Mouse (Mus musculus) thymus, adult 2 months (tissue): Measurements from ENCODE around the gene Cd83.

Experiments
- CTCF ChIP-seq: fragments of 200-500 bp; IDR thresholded peaks from 2 replicates; pipeline ENCODE4 v1.5.1; 2012; ENCODE audit warnings: mild to moderate bottlenecking, control low read depth, low read length, moderate library complexity, borderline replicate concordance; ENCODE audit not compliant: control insufficient read depth, poor library complexity, insufficient read depth; ENCODE audit errors: extremely low read depth
- POLR2A ChIP-seq: fragments of 200-500 bp; IDR thresholded peaks from 2 replicates; pipeline ENCODE4 v1.6.1; 2012; ENCODE audit warnings: mild to moderate bottlenecking, low read length, control low read depth, moderate library complexity; ENCODE audit not compliant: control insufficient read depth, poor library complexity, insufficient read depth; ENCODE audit errors: extremely low read depth

DNA sequence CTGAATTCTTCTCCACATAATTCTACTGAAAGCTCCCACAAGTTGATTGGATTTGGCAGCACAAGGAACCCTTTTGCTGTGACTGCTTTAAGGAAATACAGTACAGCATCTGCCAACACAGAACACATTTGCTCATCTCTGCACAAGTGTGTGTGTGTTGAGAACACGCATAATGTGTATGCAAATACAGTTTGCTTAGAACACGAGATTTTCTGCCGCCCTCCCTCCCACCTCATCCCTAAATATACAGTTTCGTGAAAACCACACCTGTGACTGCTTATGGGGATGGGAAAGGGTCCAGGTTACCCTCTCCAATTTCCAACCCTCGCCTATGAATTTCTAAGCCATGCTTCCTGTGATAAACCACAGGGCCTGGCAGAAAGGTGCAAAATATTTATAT is 60.6 kb downstream of the Cd83 start:
- TF ChIP-seq CTCF (no peak), POLR2A (no peak)
